Mouse (Mus musculus): ENCODE data around the gene Gm36210. TPM values are rescaled to one million over a fixed set of nuclear protein-coding genes. Genes with fewer than 3 reads are reported as not detected.

Gene Gm36210
- polyA plus RNA-seq, 1 experiment from 2014 or later: 0.24 TPM

DNA sequence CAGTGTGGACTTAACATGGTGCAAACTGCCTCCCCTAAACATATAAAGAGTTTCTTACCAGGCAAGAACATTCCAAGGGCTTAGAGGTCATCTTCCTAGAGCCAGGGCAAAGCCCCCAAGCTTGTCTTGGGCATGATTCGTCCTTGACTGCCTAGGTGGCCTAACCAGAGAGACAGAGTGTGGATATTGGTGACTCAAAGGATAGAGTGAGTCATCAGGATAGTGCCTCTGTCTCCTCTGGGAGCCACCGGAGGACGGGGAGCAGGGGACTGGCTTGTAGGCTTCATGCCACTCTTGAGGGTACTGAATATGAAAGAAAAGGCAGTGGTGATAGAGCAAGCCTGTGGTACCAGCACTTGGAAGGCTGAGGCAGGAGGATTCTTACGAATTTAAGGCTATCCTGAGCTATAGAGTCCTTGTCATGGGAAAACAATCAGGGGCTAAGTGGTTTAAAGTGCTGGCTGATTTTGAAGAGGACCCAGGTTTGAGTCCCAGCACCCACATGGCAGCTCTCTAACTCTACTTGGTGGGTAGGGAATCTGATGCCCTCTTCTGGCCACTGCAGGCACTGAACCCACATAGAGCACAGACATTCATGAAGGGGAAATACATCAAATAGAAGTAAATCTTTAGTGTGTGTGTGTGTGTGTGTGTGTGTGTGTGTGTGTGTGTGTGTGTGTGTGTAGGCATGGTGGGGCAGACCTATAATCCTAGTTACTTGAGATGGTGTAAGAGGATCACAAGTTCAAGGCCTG lies 28.0 kb upstream of the Gm36210 start:
- H3K4me3 ChIP-seq (replicated peaks): no peak overlapping the region
- 74% methylated on average over 4 of the region's 4 CpGs for WGBS
- H3K9ac ChIP-seq: no peak overlapping the region
- no peak overlapping the region for H3K4me2 ChIP-seq
- H3K4me1 ChIP-seq: no peaks in the 10 kb centered on the region
- ATAC-seq (ENCODE audit: low FRiP score): no peak
- H3K27me3 ChIP-seq: no peaks in the 10 kb centered on the region
- 0 out of 2 replicates have a peak, but pooled peaks cover 7% of the 10 kb centered on the region for H3K9me3 ChIP-seq
- no peak overlapping the region for H3K27ac ChIP-seq
- H3K36me3 ChIP-seq (replicated peaks): no peaks in the 10 kb centered on the region

- H3K9ac ChIP-seq: no peak overlapping the region
- H3K4me3 ChIP-seq (replicated peaks): no peak overlapping the region
- WGBS: 84% methylated on average over 12 of the region's 12 CpGs
- H3K36me3 ChIP-seq (replicated peaks): no peaks in the 10 kb centered on the region
- ATAC-seq (ENCODE audit: low FRiP score): no peak
- 0 out of 2 replicates have a peak, but pooled peaks cover 7% of the 10 kb centered on the region for H3K9me3 ChIP-seq
- no peak overlapping the region for H3K27ac ChIP-seq
- H3K27me3 ChIP-seq: no peaks in the 10 kb centered on the region
- H3K4me1 ChIP-seq: no peaks in the 10 kb centered on the region
- no peak overlapping the region for H3K4me2 ChIP-seq
These were observed 26.8 kb upstream of the Gm36210 start for GRCm38 (mm10) chr7:4933103-4933502.

DNA sequence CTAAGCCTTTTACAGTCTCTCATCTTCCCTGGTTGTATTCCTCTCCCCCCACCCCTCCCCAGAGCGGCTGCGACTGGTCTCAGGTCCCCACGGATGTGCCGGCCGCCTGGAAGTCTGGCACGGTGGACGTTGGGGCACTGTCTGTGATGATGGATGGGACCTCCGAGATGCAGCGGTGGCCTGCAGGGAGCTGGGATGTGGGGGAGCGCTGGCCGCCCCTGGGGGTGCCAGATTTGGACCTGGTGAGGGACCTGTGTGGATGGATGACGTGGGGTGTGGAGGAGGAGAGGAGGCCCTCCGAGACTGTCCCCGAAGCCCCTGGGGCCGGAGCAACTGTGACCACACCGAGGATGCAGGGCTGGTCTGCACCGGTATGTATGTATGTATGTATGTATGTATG lies 22.0 kb upstream of the Gm36210 start:
- Histone ChIP-seq H3K9ac (no peak overlapping the region), H3K9me3 (no peaks in the 10 kb centered on the region), H3K27ac (no peak overlapping the region), H3K27me3 (no peaks in the 10 kb centered on the region), H3K36me3 (replicated peaks) (no peaks in the 10 kb centered on the region), H3K4me2 (no peak overlapping the region), H3K4me1 (peaks cover 38% of the 10 kb centered on the region), H3K4me3 (replicated peaks) (no peak overlapping the region)
- WGBS: 86% methylated on average over 17 of the region's 17 CpGs
- no peak for ATAC-seq (ENCODE audit: low FRiP score)

GRCm38 (mm10) chr7:4927711-4928110 lies 21.4 kb upstream of the Gm36210 start:
- ATAC-seq (ENCODE audit: low FRiP score): no peak
- no peaks in the 10 kb centered on the region for H3K36me3 ChIP-seq (replicated peaks)
- H3K9ac ChIP-seq: no peak overlapping the region
- 70% methylated on average over 8 of the region's 8 CpGs for WGBS
- H3K27ac ChIP-seq: no peak overlapping the region
- H3K27me3 ChIP-seq: no peaks in the 10 kb centered on the region
- peaks cover 44% of the 10 kb centered on the region for H3K4me1 ChIP-seq
- no peaks in the 10 kb centered on the region for H3K9me3 ChIP-seq
- H3K4me2 ChIP-seq: no peak overlapping the region
- no peak overlapping the region for H3K4me3 ChIP-seq (replicated peaks)

DNA sequence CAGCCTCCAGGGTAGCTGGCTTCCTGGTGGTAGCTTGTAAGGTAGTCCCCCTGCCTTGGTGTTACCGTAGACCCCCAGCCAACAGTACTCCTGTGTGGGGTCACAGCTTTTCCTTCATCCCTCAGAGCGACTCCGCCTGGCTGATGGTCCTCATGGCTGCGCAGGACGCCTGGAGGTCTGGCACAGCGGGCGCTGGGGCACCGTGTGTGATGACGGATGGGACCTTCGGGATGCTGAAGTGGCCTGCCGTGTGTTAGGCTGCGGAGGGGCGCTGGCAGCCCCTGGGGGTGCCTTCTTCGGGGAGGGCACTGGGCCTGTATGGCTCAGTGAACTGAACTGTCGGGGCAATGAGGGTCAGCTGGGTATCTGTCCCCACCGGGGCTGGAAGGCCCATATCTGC lies 20.5 kb upstream of the Gm36210 start:
- no peak for ATAC-seq (ENCODE audit: low FRiP score)
- Histone ChIP-seq H3K4me2 (no peak overlapping the region), H3K36me3 (replicated peaks) (no peaks in the 10 kb centered on the region), H3K27ac (no peak overlapping the region), H3K4me1 (peaks cover 50% of the 10 kb centered on the region), H3K9me3 (no peaks in the 10 kb centered on the region), H3K9ac (0 out of 2 replicates have a peak overlapping the region, but pooled peaks have one; percentile 33), H3K27me3 (no peaks in the 10 kb centered on the region), H3K4me3 (replicated peaks) (no peak overlapping the region)
- 74% methylated on average over 16 of the region's 16 CpGs for WGBS

- H3K36me3 ChIP-seq (replicated peaks): peaks cover 7% of the 10 kb centered on the region
- peak within 1 kb of the TSS; percentile 86 for H3K4me2 ChIP-seq
- peaks cover 61% of the 10 kb centered on the region for H3K4me1 ChIP-seq
- H3K27ac ChIP-seq: peak within 1 kb of the TSS; percentile 99
- WGBS: 7% methylated on average over 6 of the region's 6 CpGs
- H3K9me3 ChIP-seq: no peaks in the 10 kb centered on the region
- H3K27me3 ChIP-seq: no peaks in the 10 kb centered on the region
- peak within 1 kb of the TSS; percentile 33; the same call in 1 of the 2 replicates for H3K9ac ChIP-seq
- ATAC-seq (ENCODE audit: low FRiP score): peak; percentile 24
- peak within 1 kb of the TSS; percentile 1; the same call in 1 of the 2 replicates for H3K4me3 ChIP-seq (replicated peaks)
These were observed 19.4 kb upstream of the Gm36210 start, which contains the start of gene Ssc5d for GRCm38 (mm10) chr7:4925441-4926381. Gene Ssc5d, plus strand, starts transcription at chr7:4925785.

DNA sequence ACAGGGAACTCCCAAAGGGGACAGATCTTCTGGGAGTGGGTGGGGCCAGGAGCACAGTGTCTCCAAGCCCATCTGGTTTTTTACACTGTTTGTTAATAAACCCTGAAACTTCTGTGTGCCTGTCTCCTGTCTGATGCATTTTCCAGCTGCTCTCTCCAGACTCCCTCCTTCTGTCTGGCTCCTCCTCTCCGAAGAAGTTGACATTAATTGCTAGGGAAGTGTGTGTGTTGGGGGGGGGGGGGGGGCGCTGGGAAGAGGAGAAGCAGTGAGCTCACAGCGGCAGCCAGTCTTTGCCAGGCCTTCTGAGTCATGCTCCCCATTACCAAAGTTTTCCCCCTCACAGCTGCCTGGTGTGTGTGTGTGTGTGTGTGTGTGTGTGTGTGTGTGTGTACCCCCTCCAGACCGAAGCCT lies 18.6 kb upstream of the Gm36210 start:
- H3K27me3 ChIP-seq: no peaks in the 10 kb centered on the region
- no peak overlapping the region for H3K4me3 ChIP-seq (replicated peaks)
- peak overlapping the region; percentile 86 for H3K4me2 ChIP-seq
- no peak overlapping the region for H3K9ac ChIP-seq
- 8% methylated on average over 3 of the region's 4 CpGs for WGBS
- ATAC-seq (ENCODE audit: low FRiP score): no peak
- H3K27ac ChIP-seq: peak overlapping the region; percentile 99
- H3K36me3 ChIP-seq (replicated peaks): peaks cover 15% of the 10 kb centered on the region
- peaks cover 63% of the 10 kb centered on the region for H3K4me1 ChIP-seq
- H3K9me3 ChIP-seq: no peaks in the 10 kb centered on the region

GRCm38 (mm10) chr7:4924483-4924882 lies 18.2 kb upstream of the Gm36210 start:
- H3K9me3 ChIP-seq: no peaks in the 10 kb centered on the region
- ATAC-seq (ENCODE audit: low FRiP score): no peak
- H3K4me2 ChIP-seq: peak overlapping the region; percentile 86
- peak overlapping the region; percentile 73 for H3K9ac ChIP-seq
- H3K4me1 ChIP-seq: peaks cover 63% of the 10 kb centered on the region
- WGBS: 1% methylated on average over 4 of the region's 4 CpGs
- H3K36me3 ChIP-seq (replicated peaks): peaks cover 19% of the 10 kb centered on the region
- peak overlapping the region; percentile 39 for H3K4me3 ChIP-seq (replicated peaks)
- no peaks in the 10 kb centered on the region for H3K27me3 ChIP-seq
- H3K27ac ChIP-seq: peak overlapping the region; percentile 99

GRCm38 (mm10) chr7:4923586-4924364 lies 17.5 kb upstream of the Gm36210 start:
- peak overlapping the region; percentile 99 for H3K27ac ChIP-seq
- WGBS: 3% methylated on average over 37 of the region's 37 CpGs
- H3K27me3 ChIP-seq: no peaks in the 10 kb centered on the region
- H3K4me2 ChIP-seq: peak overlapping the region; percentile 86
- H3K9ac ChIP-seq: peak overlapping the region; percentile 73
- H3K36me3 ChIP-seq (replicated peaks): peaks cover 26% of the 10 kb centered on the region
- ATAC-seq (ENCODE audit: low FRiP score): no peak; the same call in 1 of the 2 replicates
- H3K9me3 ChIP-seq: no peaks in the 10 kb centered on the region
- H3K4me3 ChIP-seq (replicated peaks): peak overlapping the region; percentile 39
- H3K4me1 ChIP-seq: peaks cover 63% of the 10 kb centered on the region

DNA sequence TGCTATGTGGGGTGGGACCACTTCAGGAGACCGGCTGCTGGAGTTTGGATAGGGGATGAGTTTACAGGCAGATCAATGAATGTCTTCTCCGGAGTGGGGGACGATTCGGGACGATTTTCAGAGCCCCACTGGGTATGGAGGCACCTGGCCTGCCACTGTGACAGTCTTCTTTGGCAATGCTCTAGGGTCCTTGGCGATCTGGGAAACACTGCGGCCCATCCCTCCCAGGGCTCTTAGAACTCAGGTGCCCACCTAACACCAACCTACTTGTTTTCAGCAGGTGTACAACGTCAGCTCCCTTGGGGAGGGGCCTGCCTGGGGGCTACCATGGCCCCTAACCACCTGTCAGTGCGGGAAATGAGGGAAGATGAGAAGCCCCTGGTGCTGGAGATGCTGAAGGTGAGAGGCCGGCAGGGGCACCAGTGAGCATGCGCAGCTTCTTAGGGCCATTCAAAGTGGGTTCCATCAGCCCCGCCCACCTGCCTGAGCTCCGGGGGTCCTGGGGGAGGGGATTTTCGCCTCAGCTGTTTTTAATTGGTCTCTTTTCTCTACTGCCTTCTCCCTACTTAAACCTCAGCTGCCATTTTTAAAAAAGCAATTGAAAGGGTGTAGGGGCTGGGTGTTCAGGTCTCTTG lies 16.7 kb upstream of the Gm36210 start:
- Histone ChIP-seq H3K4me1 (peaks cover 63% of the 10 kb centered on the region), H3K4me3 (replicated peaks) (peak overlapping the region; percentile 39), H3K9me3 (no peaks in the 10 kb centered on the region), H3K4me2 (peak overlapping the region; percentile 86), H3K36me3 (replicated peaks) (peaks cover 34% of the 10 kb centered on the region), H3K27ac (peak overlapping the region; percentile 99), H3K9ac (peak overlapping the region; percentile 73), H3K27me3 (no peaks in the 10 kb centered on the region)
- ATAC-seq (ENCODE audit: low FRiP score): peak; percentile 62
- under 1% methylated on average over 14 of the region's 14 CpGs for WGBS

DNA sequence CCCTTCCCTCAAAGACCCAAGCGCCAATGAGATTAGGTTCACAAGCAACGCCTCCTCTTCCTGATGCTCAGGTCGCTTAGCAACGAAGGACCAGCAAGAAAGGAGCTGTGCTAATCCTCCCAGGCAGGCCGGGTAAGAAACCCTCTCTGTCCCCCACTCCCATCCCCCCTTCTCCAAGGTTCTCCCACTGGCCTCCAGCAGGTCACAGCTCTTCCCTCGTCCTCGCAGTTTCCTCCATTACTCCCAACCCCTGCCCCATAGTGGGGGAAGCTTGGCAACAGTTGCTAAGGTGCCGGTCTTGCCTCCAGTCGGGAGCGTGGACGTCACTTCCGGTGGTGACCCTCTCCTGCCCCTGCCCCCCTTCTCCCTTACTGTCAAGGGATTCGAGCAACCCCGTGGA lies 16.2 kb upstream of the Gm36210 start:
- Histone ChIP-seq H3K4me3 (replicated peaks) (peak overlapping the region; percentile 39), H3K4me1 (peaks cover 63% of the 10 kb centered on the region), H3K9me3 (no peaks in the 10 kb centered on the region), H3K36me3 (replicated peaks) (peaks cover 39% of the 10 kb centered on the region), H3K27me3 (no peaks in the 10 kb centered on the region), H3K9ac (peak overlapping the region; percentile 57), H3K4me2 (peak overlapping the region; percentile 86), H3K27ac (peak overlapping the region; percentile 99)
- WGBS: 0% methylated on average over 14 of the region's 14 CpGs
- ATAC-seq (ENCODE audit: low FRiP score): peak; percentile 85

Measured in forebrain, embryonic 12.5 days (tissue).